Comparison of ENCODE assay signal across 8 mouse cellular contexts in genomic region chr3:151437693-151438092, GRCm38 (mm10). TPM values are rescaled to one million over a fixed set of nuclear protein-coding genes. Genes with fewer than 3 reads are reported as not detected.
A peak's percentile ranks its signal among the peaks of the same experiment; 100 is the strongest.
DNase-seq lines count a peak whose midpoint lies in the region; ATAC-seq and TF ChIP-seq lines count a peak whose summit lies in the region.

Gene Adgrl4 (plus strand): TSS chr3:151437887.

- H3K9me3 ChIP-seq in limb, embryonic 15.5 days, result no peaks in the 10 kb centered on the region
- no peaks in the 10 kb centered on the region for H3K9me3 ChIP-seq in midbrain, embryonic 13.5 days

- no peak for ATAC-seq in limb, embryonic 15.5 days (ENCODE audit: insufficient number of reproducible peaks, low FRiP score, low TSS enrichment, low read depth)
- ATAC-seq in midbrain, embryonic 13.5 days, result peak; percentile 71
- ATAC-seq in frontal cortex, adult (ENCODE audit: low TSS enrichment), result no peak

- peak; percentile 70; the same call in 1 of the 2 replicates for TF ChIP-seq EP300 in heart, adult 2 months (IDR thresholded peaks at IDR 0.05; ENCODE audit: insufficient read depth, low read depth, low read length)

- peak within 1 kb of the TSS; percentile 44 for H3K4me2 ChIP-seq in limb, embryonic 15.5 days
- peak within 1 kb of the TSS; percentile 56 for H3K4me2 ChIP-seq in midbrain, embryonic 13.5 days (replicated peaks)

- peak within 1 kb of the TSS; percentile 83 for H3K9ac ChIP-seq in heart, adult 2 months (ENCODE audit: low read depth, low read length)
- 0 out of 2 replicates have a peak within 1 kb of the TSS, but pooled peaks have one; percentile 7 for H3K9ac ChIP-seq in limb, embryonic 15.5 days
- peak within 1 kb of the TSS; percentile 41 for H3K9ac ChIP-seq in midbrain, embryonic 13.5 days (replicated peaks)

- no peaks in the 10 kb centered on the region for H3K4me1 ChIP-seq in heart, adult 2 months (ENCODE audit: control insufficient read depth, insufficient read depth, low read length)
- H3K4me1 ChIP-seq in limb, embryonic 15.5 days, result peaks cover 5% of the 10 kb centered on the region; the same call in 1 of the 2 replicates
- H3K4me1 ChIP-seq in midbrain, embryonic 13.5 days (replicated peaks), result peaks cover 8% of the 10 kb centered on the region

- no peaks in the 10 kb centered on the region; the same call in 1 of the 2 replicates for H3K79me2 ChIP-seq in heart, adult 2 months (replicated peaks; ENCODE audit: control insufficient read depth, insufficient read depth, low read length)

- no peaks in the 10 kb centered on the region for H3K27me3 ChIP-seq in heart, adult 2 months (ENCODE audit: control insufficient read depth, insufficient read depth, low read length)
- no peaks in the 10 kb centered on the region for H3K27me3 ChIP-seq in limb, embryonic 15.5 days
- no peaks in the 10 kb centered on the region for H3K27me3 ChIP-seq in midbrain, embryonic 13.5 days

- TF ChIP-seq POLR2A in heart, adult 2 months (IDR thresholded peaks at IDR 0.05; ENCODE audit: insufficient read depth, low read depth, low read length), result peak; percentile 95

- H3K4me3 ChIP-seq in heart, adult 2 months, result peak within 1 kb of the TSS; percentile 54
- H3K4me3 ChIP-seq in limb, embryonic 15.5 days, result peak within 1 kb of the TSS; percentile 27
- peak within 1 kb of the TSS; percentile 25 for H3K4me3 ChIP-seq in midbrain, embryonic 13.5 days (replicated peaks)

- peak; percentile 61 for DNase-seq in adrenal gland, adult 2 months
- DNase-seq in embryo, embryonic 9.5 days (ENCODE audit: extremely low spot score), result peak; percentile 51
- DNase-seq in heart, adult 2 months, result peak; percentile 76 to 79
- DNase-seq in kidney, adult 11 months, result peak; percentile 56
- no peak for DNase-seq in thymus, postnatal 10 days (ENCODE audit: low spot score in 2 of 2)

- WGBS in heart, adult 2 months, result 5% methylated on average over 17 of the region's 17 CpGs
- 9% methylated on average over 17 of the region's 17 CpGs for WGBS in limb, embryonic 15.5 days
- 2% methylated on average over 17 of the region's 17 CpGs for WGBS in midbrain, embryonic 13.5 days

- H3K27ac ChIP-seq in heart, adult 2 months, result peak within 1 kb of the TSS; percentile 92
- peak within 1 kb of the TSS; percentile 7; the same call in 1 of the 2 replicates for H3K27ac ChIP-seq in limb, embryonic 15.5 days
- no peak within 1 kb of the TSS for H3K27ac ChIP-seq in midbrain, embryonic 13.5 days

- H3K36me3 ChIP-seq in heart, adult 2 months (ENCODE audit: control insufficient read depth, insufficient read depth, low read length), result peaks cover 2% of the 10 kb centered on the region
- no peaks in the 10 kb centered on the region for H3K36me3 ChIP-seq in limb, embryonic 15.5 days
- no peaks in the 10 kb centered on the region for H3K36me3 ChIP-seq in midbrain, embryonic 13.5 days

- intact Hi-C loops in heart, adult 2 months (cut with DNase I), result loop anchor here (2.0 to 10.0 kb wide), 5 partner anchors 13 to 273 kb away; no protein-coding TSS in a partner anchor

- TF ChIP-seq CTCF in heart, adult 2 months (IDR thresholded peaks at IDR 0.05), result peak; percentile 30; the same call in 1 of the 2 replicates

RNA-seq across cellular contexts. Expression of gene Adgrl4, which starts in this region (rescaled TPM):
- total RNA-seq in adrenal gland, adult 2 months (2021), result 10 to 100 TPM; 78.7 to 87.4 TPM
- 3.4 and 6.7 TPM in 2 replicates for polyA plus RNA-seq in adrenal gland, adult 2 months (2012; rRNA removed)
- 10 to 100 TPM; 69.0 to 77.3 TPM for total RNA-seq in heart, adult 2 months (2021)
- polyA plus RNA-seq in heart, adult 2 months (2012; rRNA removed), result 23.9 and 49.1 TPM in 2 replicates
- 7.5 and 11.2 TPM in 2 replicates for polyA plus RNA-seq in limb, embryonic 15.5 days (2015; fragmentation: Nextera tagmentation; extraction: Ambion mirVana)
- polyA plus RNA-seq in midbrain, embryonic 13.5 days (2015; fragmentation: Nextera tagmentation; extraction: Ambion mirVana), result 9.1 and 10.5 TPM in 2 replicates

Comparison
In these comparisons a context has a peak if more than half of its experiments do, and no peak if none do; other contexts are left out.
1. DNase-seq: peak in adrenal gland, adult 2 months (single experiment), embryo, embryonic 9.5 days (single experiment), heart, adult 2 months (2 of 2) and kidney, adult 11 months (single experiment); none in thymus, postnatal 10 days (0 of 2).
2. H3K9ac ChIP-seq: peak in every context shown above with its lines; median percentile 83 in heart, adult 2 months; 41 in midbrain, embryonic 13.5 days; 7 in limb, embryonic 15.5 days.
3. Peak in every context shown above with its lines, with median percentiles within 50 percentile points of each other: H3K4me3 ChIP-seq.